Mouse (Mus musculus) thymus, postnatal 10 days (tissue): ENCODE measurements around the gene Rimklb.
A peak's percentile ranks its signal among the peaks of the same experiment; 100 is the strongest.

Source experiments
- DNase-seq, 2 experiments: peaks; one replicate each; pipeline ENCODE4 v3.0.0; 2021; ENCODE audit warnings: low spot score in 2 of 2

Gene Rimklb

GRCm38 (mm10) chr6:122427456-122427855, 71.1 kb downstream of the Rimklb start:
- no peak for DNase-seq

DNA sequence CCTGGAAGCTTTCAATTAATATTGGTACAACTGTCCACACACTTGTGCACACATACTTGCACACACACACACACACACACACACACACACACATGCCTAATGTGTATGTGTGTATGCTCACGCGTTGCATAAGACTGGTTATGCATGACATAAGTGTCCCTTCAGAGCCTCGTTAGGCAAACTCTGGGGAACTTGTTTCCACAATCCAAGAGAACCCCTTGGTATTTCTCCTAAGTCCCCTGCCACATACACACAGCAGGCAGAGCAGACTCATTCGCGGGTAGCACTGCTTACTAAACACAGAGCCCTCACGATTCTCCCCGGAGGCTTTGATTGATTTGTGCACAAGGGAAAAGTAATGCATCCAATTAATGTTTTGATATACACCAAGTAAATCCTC, 81.5 kb downstream of the Rimklb start:
- no peak for DNase-seq

DNA sequence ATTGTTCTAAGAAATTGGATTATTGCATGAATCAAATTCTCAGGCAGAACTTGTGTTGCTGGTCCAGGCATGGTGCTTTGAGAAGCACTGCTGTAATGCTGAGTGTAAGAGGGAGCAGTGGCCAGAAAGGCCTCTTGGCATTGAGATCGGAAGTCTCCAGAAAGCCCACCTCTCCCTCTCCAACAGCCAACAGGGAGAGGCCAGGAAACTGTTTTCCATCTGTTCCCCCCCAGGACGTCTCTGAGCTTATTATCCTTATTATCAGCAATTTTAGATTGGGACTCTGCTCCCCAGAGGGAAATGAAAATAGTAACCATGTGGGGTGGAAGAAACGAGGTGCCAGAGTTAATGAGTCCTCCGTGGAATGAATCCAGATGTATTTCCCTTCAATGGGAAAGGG, 82.2 kb downstream of the Rimklb start:
- no peak for DNase-seq

DNA sequence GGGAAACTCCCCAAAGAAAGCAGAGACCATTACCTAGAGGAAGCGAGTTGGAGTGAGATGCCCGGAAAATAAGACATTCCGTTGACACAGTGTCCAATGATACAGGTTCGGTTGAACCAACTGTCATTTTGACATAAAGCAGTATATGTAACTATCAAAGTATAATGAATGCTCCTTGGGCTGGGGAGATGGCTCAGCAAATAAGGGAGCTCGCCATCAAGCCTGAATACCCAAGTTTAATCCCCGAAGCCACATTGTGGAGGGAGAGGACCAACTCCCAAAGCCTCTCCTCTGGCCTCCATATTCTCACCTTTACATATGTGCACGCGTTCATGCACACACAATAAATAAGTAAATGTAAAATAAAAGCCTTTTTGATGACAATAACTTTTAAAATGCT, 87.3 kb downstream of the Rimklb start:
- DNase-seq, result no peak

DNA sequence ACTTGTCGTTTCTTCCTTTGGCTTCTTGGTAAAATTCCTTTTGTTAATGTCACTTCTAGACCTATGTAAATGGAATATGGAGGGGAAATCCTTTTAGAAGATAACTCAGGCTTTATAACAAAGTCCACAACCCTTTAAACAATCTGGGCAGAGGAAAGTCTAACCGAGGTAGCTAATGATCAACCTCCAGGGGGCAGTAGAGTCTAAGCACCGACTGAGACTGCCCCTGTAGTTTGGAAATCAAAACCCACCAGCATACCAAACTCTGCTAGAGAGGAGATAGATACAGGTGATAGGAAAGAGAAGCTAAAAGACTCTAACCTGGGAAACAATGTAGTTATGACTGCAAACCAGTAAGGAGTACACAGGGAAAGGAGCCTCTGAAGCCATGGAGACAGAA, 96.3 kb downstream of the Rimklb start:
- DNase-seq, result peak in 1 of 2 experiments; percentile 46

- DNase-seq, result no peak
Measured at GRCm38 (mm10) chr6:122400263-122400662, 98.3 kb downstream of the Rimklb start.
